Mouse (Mus musculus) lung, postnatal 0 days (tissue): ENCODE measurements around the gene Rtp1. TPM values are rescaled to one million over a fixed set of nuclear protein-coding genes. Genes with fewer than 3 reads are reported as not detected.

ENCODE experiments used
- ATAC-seq: fragments of 200-750 bp; cut with Nextera tagmentation; 2 replicates; pipeline ENCODE4 v1.8.0; 2017; ENCODE audit warnings: moderate library complexity
- DNase-seq: peaks from one replicate; pipeline ENCODE4 v3.0.0-alpha.2; 2016; ENCODE audit warnings: low spot score
- H3K27ac ChIP-seq: fragments of 300-500 bp; sonication (generic); 2 replicates; pipeline ENCODE4 v1.5.1; 2014; ENCODE audit warnings: antibody characterized with exemption, mild to moderate bottlenecking, low read length, mixed read lengths
- H3K27me3 ChIP-seq: fragments of 300-500 bp; sonication (generic); replicated peaks from 2 replicates; pipeline ENCODE4 v1.6.1; 2014; ENCODE audit warnings: low read length, mixed read lengths; ENCODE audit not compliant: insufficient read depth
- H3K36me3 ChIP-seq: fragments of 300-500 bp; sonication (generic); 2 replicates; pipeline ENCODE4 v1.6.1; 2014; ENCODE audit warnings: low read length, mixed read lengths; ENCODE audit not compliant: insufficient read depth
- H3K4me1 ChIP-seq: fragments of 300-500 bp; sonication (generic); 2 replicates; pipeline ENCODE4 v1.6.1; 2014; ENCODE audit warnings: antibody characterized with exemption, low read depth, low read length, mixed read lengths; ENCODE audit not compliant: insufficient read depth
- H3K4me2 ChIP-seq: fragments of 300-500 bp; sonication (generic); replicated peaks from 2 replicates; pipeline ENCODE4 v1.6.1; 2014; ENCODE audit warnings: low read depth, mild to moderate bottlenecking, low read length, moderate library complexity, mixed read lengths
- H3K4me3 ChIP-seq: fragments of 300-500 bp; sonication (generic); 2 replicates; pipeline ENCODE4 v1.5.1; 2014; ENCODE audit warnings: low read depth, low read length
- H3K9ac ChIP-seq: fragments of 300-500 bp; sonication (generic); replicated peaks from 2 replicates; pipeline ENCODE4 v1.6.1; 2014; ENCODE audit warnings: low read depth, mild to moderate bottlenecking
- H3K9me3 ChIP-seq: fragments of 300-500 bp; sonication (generic); 2 replicates; pipeline ENCODE4 v1.6.1; 2016; ENCODE audit warnings: low read length, mixed read lengths
- CTCF ChIP-seq: IDR thresholded peaks from 2 replicates; pipeline ENCODE4 v1.5.1; 2016; ENCODE audit warnings: antibody characterized with exemption, mild to moderate bottlenecking
- EP300 ChIP-seq: IDR thresholded peaks from 2 replicates; pipeline ENCODE4 v1.6.1; 2016; ENCODE audit warnings: antibody characterized with exemption, mild to moderate bottlenecking, control low read depth
- WGBS: fragments of 180-500 bp; shearing (Covaris S2); extraction: QIAGEN DNeasy Blood & Tissue Kit; methylation state at CpG from one replicate; pipeline ENCODE4 v1.1.7; 2014; 5-methylcytosine and 5-hydroxymethylcytosine counted together
- polyA plus RNA-seq: library from polyadenylated mRNA; unstranded; fragments of >200 nt; fragmentation: Nextera tagmentation; extraction: Ambion mirVana; gene quantifications from 2 replicates; pipeline ENCODE4 v1.2.1, GENCODE M21; 2015

Rtp1 gene
- polyA plus RNA-seq, 1 experiment from 2014 or later, result not detected

GRCm38 (mm10) chr16:23403008-23403755, 25.8 kb upstream of the Rtp1 start:
- peak; percentile 86 for DNase-seq
- no peak overlapping the region for H3K27ac ChIP-seq
- H3K27me3 ChIP-seq, result no peaks in the 10 kb centered on the region
- H3K9ac ChIP-seq, result no peak overlapping the region
- ATAC-seq, result 0 out of 2 replicates have a peak, but pooled peaks have one; percentile 23
- H3K4me3 ChIP-seq, result no peak overlapping the region
- H3K4me1 ChIP-seq, result no peaks in the 10 kb centered on the region
- 30% methylated on average over 8 of the region's 8 CpGs for WGBS
- no peak overlapping the region for H3K4me2 ChIP-seq
- H3K36me3 ChIP-seq, result no peaks in the 10 kb centered on the region
- TF ChIP-seq EP300 (peak; percentile 44; the same call in 1 of the 2 replicates), CTCF (peak; percentile 87)
- H3K9me3 ChIP-seq, result no peaks in the 10 kb centered on the region

GRCm38 (mm10) chr16:23412930-23413329, 16.0 kb upstream of the Rtp1 start:
- ATAC-seq, result no peak
- H3K4me1 ChIP-seq, result no peaks in the 10 kb centered on the region
- H3K9ac ChIP-seq, result no peak overlapping the region
- DNase-seq, result no peak
- no peaks in the 10 kb centered on the region for H3K9me3 ChIP-seq
- H3K4me3 ChIP-seq, result no peak overlapping the region
- WGBS, result 80% methylated on average over 6 of the region's 6 CpGs
- H3K36me3 ChIP-seq, result no peaks in the 10 kb centered on the region
- H3K4me2 ChIP-seq, result no peak overlapping the region
- H3K27ac ChIP-seq, result no peak overlapping the region
- no peaks in the 10 kb centered on the region for H3K27me3 ChIP-seq
- TF ChIP-seq EP300 (no peak), CTCF (no peak)

- TF ChIP-seq CTCF (no peak), EP300 (no peak)
- DNase-seq (peak; percentile 70), ATAC-seq (peak; percentile 82)
- WGBS, result 33% methylated on average over 10 of the region's 10 CpGs
- Histone ChIP-seq H3K36me3 (no peaks in the 10 kb centered on the region), H3K9me3 (no peaks in the 10 kb centered on the region), H3K9ac (no peak overlapping the region), H3K4me2 (peak overlapping the region; percentile 33), H3K27me3 (no peaks in the 10 kb centered on the region), H3K4me3 (no peak overlapping the region), H3K4me1 (no peaks in the 10 kb centered on the region), H3K27ac (peak overlapping the region; percentile 43; the same call in 1 of the 2 replicates)
Observed at GRCm38 (mm10) chr16:23416261-23416656, 12.7 kb upstream of the Rtp1 start.

DNA sequence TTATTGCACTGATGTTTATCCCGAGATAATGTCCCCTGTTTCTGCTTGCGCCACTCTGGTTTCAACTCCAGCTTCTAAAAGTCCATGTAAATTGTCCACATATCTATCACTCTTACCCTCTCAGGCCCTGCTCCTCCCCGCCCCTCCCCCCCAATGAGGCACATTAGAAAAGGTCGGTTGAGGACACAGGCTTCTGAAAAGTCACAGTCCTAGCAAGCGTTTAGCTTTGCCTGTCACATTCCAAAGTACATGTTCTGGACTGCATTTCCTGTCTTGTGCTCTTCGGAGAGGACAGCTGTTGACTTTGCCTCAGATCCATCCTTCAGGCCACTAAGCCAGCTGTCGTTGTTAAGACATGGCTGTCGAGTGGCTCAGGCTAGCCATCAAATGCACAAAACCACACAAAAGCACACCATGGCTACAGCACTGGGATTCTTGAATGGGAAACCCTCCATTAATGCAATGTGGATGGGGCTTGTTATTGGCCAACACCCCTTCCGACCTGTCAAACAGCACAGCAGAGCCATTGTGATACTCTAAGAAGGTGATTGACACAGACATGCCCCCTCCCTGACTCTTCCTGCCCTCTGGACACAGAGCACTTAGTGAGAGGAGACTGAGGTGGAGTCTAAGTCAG, 12.2 kb upstream of the Rtp1 start:
- Histone ChIP-seq H3K9ac (no peak overlapping the region), H3K27ac (peak overlapping the region; percentile 43; the same call in 1 of the 2 replicates), H3K36me3 (no peaks in the 10 kb centered on the region), H3K4me3 (no peak overlapping the region), H3K4me1 (no peaks in the 10 kb centered on the region), H3K4me2 (peak overlapping the region; percentile 33), H3K9me3 (no peaks in the 10 kb centered on the region), H3K27me3 (no peaks in the 10 kb centered on the region)
- DNase-seq, result peak; percentile 85
- WGBS, result 27% methylated on average over 9 of the region's 9 CpGs
- TF ChIP-seq CTCF (no peak), EP300 (0 out of 2 replicates have a peak, but pooled peaks have one; percentile 12)
- peak; percentile 90 for ATAC-seq

GRCm38 (mm10) chr16:23417456-23418240, 11.3 kb upstream of the Rtp1 start:
- no peak for DNase-seq
- 74% methylated on average over 13 of the region's 13 CpGs for WGBS
- H3K9ac ChIP-seq, result no peak overlapping the region

GRCm38 (mm10) chr16:23419565-23420085, 9.3 kb upstream of the Rtp1 start:
- 67% methylated on average over 8 of the region's 8 CpGs for WGBS
- DNase-seq (no peak), ATAC-seq (no peak)
- Histone ChIP-seq H3K4me1 (no peaks in the 10 kb centered on the region), H3K27me3 (no peaks in the 10 kb centered on the region), H3K9me3 (no peaks in the 10 kb centered on the region), H3K9ac (no peak overlapping the region), H3K36me3 (no peaks in the 10 kb centered on the region), H3K4me3 (no peak overlapping the region), H3K27ac (no peak overlapping the region), H3K4me2 (no peak overlapping the region)
- TF ChIP-seq CTCF, result no peak
- TF ChIP-seq EP300, result no peak

More at GRCm38 (mm10) chr16:23417456-23418240, 11.3 kb upstream of the Rtp1 start:
- no peaks in the 10 kb centered on the region for H3K36me3 ChIP-seq
- no peaks in the 10 kb centered on the region for H3K4me1 ChIP-seq
- H3K4me2 ChIP-seq, result no peak overlapping the region
- no peaks in the 10 kb centered on the region for H3K27me3 ChIP-seq
- H3K4me3 ChIP-seq, result no peak overlapping the region
- no peak for ATAC-seq
- H3K9me3 ChIP-seq, result no peaks in the 10 kb centered on the region
- TF ChIP-seq CTCF, result no peak
- no peak for TF ChIP-seq EP300
- no peak overlapping the region for H3K27ac ChIP-seq
